Mouse (Mus musculus): Measurements from ENCODE around the gene Prdm15.

GRCm38 (mm10) chr16:97879134-97879533 lies 27.5 kb upstream of the Prdm15 start:
- TF ChIP-seq CTCF (IDR thresholded peaks at IDR 0.05; ENCODE audit: borderline replicate concordance, insufficient read depth, low read depth, low read length) (no peak; the same call in 1 of the 2 replicates), POLR2A (IDR thresholded peaks at IDR 0.05; ENCODE audit: borderline replicate concordance, insufficient read depth, low read length) (no peak)
